Mouse (Mus musculus) cortical plate, adult 2 months (tissue): Measurements from ENCODE around the gene Ms4a6b.

ENCODE experiments used
- CTCF ChIP-seq: fragments of 200-500 bp; IDR thresholded peaks from 2 replicates; pipeline ENCODE4 v1.5.1; 2011; ENCODE audit warnings: mild to moderate bottlenecking, control low read depth, low read length; ENCODE audit not compliant: insufficient read depth; ENCODE audit errors: extremely low read depth
- POLR2A ChIP-seq: fragments of 200-500 bp; IDR thresholded peaks from 2 replicates; pipeline ENCODE4 v1.6.1; 2011; ENCODE audit warnings: mild to moderate bottlenecking, low read length, control low read depth; ENCODE audit not compliant: insufficient read depth; ENCODE audit errors: extremely low read depth

GRCm38 (mm10) chr19:11486599-11486998 lies 29.7 kb upstream of the Ms4a6b start:
- TF ChIP-seq CTCF (no peak), POLR2A (no peak)
